Mouse (Mus musculus) CH12.LX (cell line): Measurements from ENCODE around the gene Lta.

ENCODE experiments used
- CHD1 ChIP-seq: IDR thresholded peaks from 2 replicates; pipeline ENCODE4 v1.6.1; 2012; ENCODE audit warnings: low read depth, low read length, improper control_type of control experiment, inconsistent platforms
- CTCF ChIP-seq, 2 experiments: IDR thresholded peaks in 1 of 2; conservative IDR thresholded peaks in 1 of 2; 2 replicates each; pipeline ENCODE4 v1.5.1; 2011 to 2012; ENCODE audit warnings: low read depth in 2 of 2, low read length in 2 of 2, improper control_type of control experiment in 1 of 2, inconsistent platforms in 1 of 2, mild to moderate bottlenecking in 1 of 2, moderate library complexity in 1 of 2
- EP300 ChIP-seq: IDR thresholded peaks from 2 replicates; pipeline ENCODE4 v1.6.1; 2011; ENCODE audit warnings: low read length, improper control_type of control experiment
- ETS1 ChIP-seq: conservative IDR thresholded peaks from 2 replicates; pipeline ENCODE4 v1.6.1; 2012; ENCODE audit warnings: low read depth, mild to moderate bottlenecking, inconsistent platforms, low read length, improper control_type of control experiment, moderate library complexity
- JUN ChIP-seq: IDR thresholded peaks from 2 replicates; pipeline ENCODE4 v1.6.1; 2011; ENCODE audit warnings: low read depth, mild to moderate bottlenecking, low read length, improper control_type of control experiment, moderate library complexity; ENCODE audit not compliant: insufficient read depth
- KAT2A ChIP-seq: IDR thresholded peaks from 2 replicates; pipeline ENCODE4 v1.6.1; 2012; ENCODE audit warnings: low read length, improper control_type of control experiment, inconsistent platforms; ENCODE audit not compliant: insufficient replicate concordance
- MAFK ChIP-seq: IDR thresholded peaks from 2 replicates; pipeline ENCODE4 v1.6.1; 2011; ENCODE audit warnings: low read length, improper control_type of control experiment; ENCODE audit not compliant: insufficient replicate concordance
- MXI1 ChIP-seq: IDR thresholded peaks from 2 replicates; pipeline ENCODE4 v1.6.1; 2011; ENCODE audit warnings: mild to moderate bottlenecking, low read depth, low read length, improper control_type of control experiment
- MYC ChIP-seq: IDR thresholded peaks from 2 replicates; pipeline ENCODE4 v1.6.1; 2011; ENCODE audit warnings: low read depth, mild to moderate bottlenecking, improper control_type of control experiment, low read length
- POLR2A ChIP-seq: IDR thresholded peaks from 2 replicates; pipeline ENCODE4 v1.6.1; 2011; ENCODE audit warnings: low read depth, mild to moderate bottlenecking, improper control_type of control experiment, low read length
- RCOR1 ChIP-seq: conservative IDR thresholded peaks from 2 replicates; pipeline ENCODE4 v1.6.1; 2012; ENCODE audit warnings: low read depth, mild to moderate bottlenecking, inconsistent platforms, low read length, improper control_type of control experiment
- ZKSCAN1 ChIP-seq: IDR thresholded peaks from 2 replicates; pipeline ENCODE4 v1.6.1; 2012; ENCODE audit warnings: low read depth, inconsistent platforms, low read length, improper control_type of control experiment, borderline replicate concordance

GRCm38 (mm10) chr17:35209785-35210535 lies 4.8 kb upstream of the Lta start:
- TF ChIP-seq CHD1: no peak
- TF ChIP-seq ZKSCAN1: no peak
- no peak for TF ChIP-seq CTCF (conservative IDR thresholded peaks at IDR 0.05 in 1 of 2, IDR thresholded peaks at IDR 0.05 in 1 of 2; ENCODE audit: low read depth in 2 of 2, low read length in 2 of 2)
- peak; percentile 91 for TF ChIP-seq MYC
- TF ChIP-seq EP300: peak; percentile 92
- peak; percentile 85 for TF ChIP-seq MXI1
- TF ChIP-seq MAFK: peak; percentile 82
- peak; percentile 62 for TF ChIP-seq JUN
- peak; percentile 46 for TF ChIP-seq POLR2A
- 0 out of 2 replicates have a peak, but pooled peaks have one; percentile 64 for TF ChIP-seq KAT2A
- TF ChIP-seq RCOR1: peak; percentile 97
- peak; percentile 99 for TF ChIP-seq ETS1
